Mouse (Mus musculus): ENCODE data around the gene Il12b.
A peak's percentile ranks its signal among the peaks of the same experiment; 100 is the strongest.

Gene Il12b

GRCm38 (mm10) chr11:44399763-44400162 lies at the start of gene Il12b:
Gene Il12b (plus strand): TSS chr11:44400063.
- no peak for DNase-seq (ENCODE audit: low read depth)

GRCm38 (mm10) chr11:44354860-44355470 lies 44.9 kb upstream of the Il12b start:
- no peak for DNase-seq (ENCODE audit: low read depth)

- DNase-seq (ENCODE audit: low read depth): no peak
Measured at GRCm38 (mm10) chr11:44356171-44356570, 43.7 kb upstream of the Il12b start.

- DNase-seq (ENCODE audit: low read depth): no peak
Measured at GRCm38 (mm10) chr11:44364536-44364935, 35.3 kb upstream of the Il12b start.

DNA sequence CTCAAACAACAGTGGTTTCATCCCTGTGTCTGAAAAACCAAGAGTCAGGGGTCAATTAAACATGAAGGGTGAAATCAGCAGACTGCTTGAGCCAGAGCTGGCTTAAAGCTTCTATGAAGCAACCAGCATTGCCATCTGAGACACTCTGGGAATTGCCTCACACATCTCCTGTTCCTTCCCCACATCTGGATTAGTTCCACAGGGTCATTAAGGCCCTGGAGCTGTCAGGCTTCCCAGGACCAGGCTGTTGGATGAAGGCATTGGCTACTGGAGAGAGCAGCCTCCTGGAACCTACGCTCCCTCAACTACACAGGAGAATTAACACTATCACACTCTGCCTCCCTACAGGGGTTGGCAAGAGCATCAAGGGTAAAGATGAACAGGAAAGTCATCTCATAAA lies 32.2 kb upstream of the Il12b start:
- no peak for DNase-seq (ENCODE audit: low read depth)

DNA sequence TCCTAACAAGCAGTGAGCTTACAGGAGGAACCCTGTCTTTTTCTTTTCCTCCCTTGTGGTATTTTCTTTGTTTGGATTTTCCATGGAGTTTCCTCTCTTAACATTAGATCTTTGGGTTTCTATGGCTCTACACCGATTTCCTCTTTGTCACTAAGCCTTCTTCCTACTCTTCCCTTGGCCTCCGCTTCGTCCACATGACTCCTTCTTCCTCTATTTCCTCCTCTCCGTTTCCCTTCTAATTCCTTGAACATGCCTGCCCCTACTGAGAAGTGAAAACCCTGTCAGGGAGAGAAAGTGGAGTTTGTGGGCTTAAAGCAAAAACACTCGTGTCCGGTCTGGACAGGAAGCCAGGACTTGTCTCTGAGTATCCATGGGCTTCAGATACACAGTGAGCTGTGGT lies 27.0 kb upstream of the Il12b start:
- DNase-seq (ENCODE audit: low read depth): no peak

GRCm38 (mm10) chr11:44377879-44378278 lies 22.0 kb upstream of the Il12b start:
- DNase-seq (ENCODE audit: low read depth): peak; percentile 20

GRCm38 (mm10) chr11:44380432-44381051 lies 19.3 kb upstream of the Il12b start:
- DNase-seq (ENCODE audit: low read depth): no peak

- no peak for DNase-seq (ENCODE audit: low read depth)
Measured at GRCm38 (mm10) chr11:44382200-44382599, 17.7 kb upstream of the Il12b start.

GRCm38 (mm10) chr11:44387031-44387430 lies 12.8 kb upstream of the Il12b start:
- DNase-seq (ENCODE audit: low read depth): peak; percentile 15

DNA sequence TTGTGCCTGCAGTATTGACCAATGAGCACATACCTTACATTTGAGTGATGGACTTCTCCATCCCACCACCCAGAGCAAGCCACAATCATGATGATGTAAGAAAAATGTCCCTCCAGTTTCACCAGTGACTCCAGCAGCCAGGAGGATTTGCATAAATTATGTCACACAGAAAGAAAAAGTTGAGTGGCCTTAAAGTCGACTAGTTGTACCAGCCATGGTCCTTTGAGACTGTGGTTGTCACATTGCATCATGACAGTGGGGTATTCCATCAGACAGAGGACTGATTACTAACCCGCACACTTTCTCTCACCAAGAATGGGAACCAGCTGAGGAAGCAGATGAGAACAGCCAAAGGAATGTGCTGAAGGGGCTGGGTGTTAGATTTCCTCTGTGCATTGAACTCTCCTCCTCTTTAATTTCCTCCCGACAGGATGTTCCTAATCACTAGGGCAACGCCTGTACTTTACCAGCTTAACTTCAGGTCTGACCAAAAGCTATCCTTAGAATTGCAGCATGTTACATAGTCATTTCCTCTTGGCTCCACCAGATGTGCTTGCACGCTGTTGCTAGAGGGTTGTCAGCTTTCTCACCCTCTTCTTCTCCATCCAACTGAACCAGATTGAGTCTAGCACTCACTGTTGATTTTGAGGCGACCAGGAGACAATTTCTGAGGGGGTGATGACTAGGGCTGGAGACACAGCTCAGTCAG lies 9.7 kb upstream of the Il12b start:
- no peak for DNase-seq (ENCODE audit: low read depth)

DNA sequence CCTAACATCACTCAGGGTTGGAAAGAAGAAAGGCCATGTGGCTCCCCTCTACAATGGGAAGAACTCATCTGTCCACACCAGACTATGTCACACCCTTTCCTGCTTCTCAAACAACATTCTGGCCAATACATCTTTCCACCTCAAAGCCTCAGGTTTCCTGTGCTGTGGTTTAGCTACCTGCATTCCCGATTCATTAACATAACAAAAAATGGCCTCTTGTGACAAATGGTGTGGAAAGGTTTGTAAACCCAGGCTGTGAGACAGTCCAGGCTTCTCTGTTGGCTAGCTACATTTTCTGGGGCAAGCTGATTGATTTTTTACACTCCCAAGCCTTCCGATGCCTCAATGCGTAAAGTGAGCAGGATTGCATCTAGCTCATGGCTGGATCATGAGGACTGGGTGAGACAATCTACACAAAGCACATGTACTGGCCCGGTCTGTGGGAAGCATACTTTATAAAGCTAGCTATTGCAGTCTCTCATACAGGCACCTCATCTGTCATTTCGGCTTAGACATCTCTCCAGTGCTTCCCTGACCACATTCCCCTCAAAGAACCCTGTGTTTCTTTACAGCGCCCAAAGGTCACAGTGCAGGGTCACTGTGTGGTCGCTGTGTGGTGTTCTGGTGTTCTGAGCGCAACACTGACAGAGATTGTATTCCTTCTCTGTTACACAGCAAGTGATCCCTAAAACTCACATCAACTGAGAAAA lies 6.6 kb upstream of the Il12b start:
- DNase-seq (ENCODE audit: low read depth): no peak

GRCm38 (mm10) chr11:44395401-44395800 lies 4.5 kb upstream of the Il12b start:
- DNase-seq (ENCODE audit: low read depth): no peak

DNA sequence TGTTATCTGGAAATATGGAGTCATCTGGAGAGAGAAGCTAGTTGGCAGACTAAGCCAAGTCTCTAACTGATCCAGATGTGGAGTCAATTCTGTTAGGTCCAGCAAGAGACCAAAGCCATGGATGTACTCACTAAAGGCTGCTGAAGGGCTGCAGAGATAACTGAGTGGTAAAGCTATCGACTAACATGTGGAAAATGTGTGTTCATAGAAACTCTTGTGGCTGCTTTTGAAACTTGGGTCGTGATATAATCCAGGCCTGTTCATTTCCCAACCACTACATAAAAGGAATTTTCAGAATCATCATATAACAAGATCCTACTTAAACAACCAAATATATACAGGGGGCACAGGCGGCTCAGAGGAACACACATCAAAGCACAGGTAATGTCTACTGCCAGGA lies 2.3 kb upstream of the Il12b start:
- DNase-seq (ENCODE audit: low read depth): no peak

GRCm38 (mm10) chr11:44398356-44398755 lies 1.5 kb upstream of the Il12b start:
- DNase-seq (ENCODE audit: low read depth): no peak

- DNase-seq (ENCODE audit: low read depth): no peak
Measured at GRCm38 (mm10) chr11:44398782-44399225, 1.1 kb upstream of the Il12b start.

GRCm38 (mm10) chr11:44401635-44402548 lies 2.0 kb downstream of the Il12b start:
- DNase-seq (ENCODE audit: low read depth): no peak

DNA sequence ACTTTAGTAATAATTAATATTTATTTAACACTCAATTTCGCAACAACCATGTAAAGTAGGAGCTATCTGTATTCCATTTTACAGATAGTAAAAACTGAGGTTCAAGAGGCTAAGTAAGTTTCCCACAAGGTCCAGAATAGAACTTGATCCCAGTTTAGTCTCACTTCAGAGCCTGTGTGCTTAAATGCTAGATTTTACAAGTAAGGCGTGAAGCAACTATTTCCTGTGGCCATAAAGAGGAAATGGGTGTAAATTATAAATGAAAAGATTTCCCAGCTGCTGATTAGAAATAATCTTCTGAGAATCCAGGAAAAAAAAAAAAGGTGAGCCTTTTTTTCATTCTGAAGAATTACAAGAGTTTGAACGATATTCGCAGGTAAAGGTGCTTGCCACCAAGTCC lies 5.2 kb downstream of the Il12b start:
- DNase-seq (ENCODE audit: low read depth): no peak

DNA sequence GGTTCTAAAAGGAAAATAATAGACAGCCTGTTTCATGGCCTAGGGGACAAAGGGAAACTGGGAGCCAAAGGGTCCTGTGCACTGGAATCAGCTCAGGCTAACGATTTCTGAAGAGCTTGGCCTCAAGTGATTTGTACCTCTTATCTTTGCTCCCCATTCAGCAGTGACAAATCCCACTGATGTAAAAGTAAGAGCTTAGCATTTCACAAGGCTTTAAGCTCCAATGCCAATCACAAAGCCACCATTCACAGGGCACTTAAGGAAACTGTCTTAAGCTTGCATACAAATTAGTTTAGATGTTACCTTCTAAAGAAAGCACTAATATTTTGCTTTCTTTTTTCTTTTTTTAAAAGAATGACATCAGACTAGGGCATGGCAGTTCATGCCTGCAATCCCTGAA lies 6.1 kb downstream of the Il12b start:
- no peak for DNase-seq (ENCODE audit: low read depth)

GRCm38 (mm10) chr11:44406457-44406856 lies 6.6 kb downstream of the Il12b start:
- no peak for DNase-seq (ENCODE audit: low read depth)

DNA sequence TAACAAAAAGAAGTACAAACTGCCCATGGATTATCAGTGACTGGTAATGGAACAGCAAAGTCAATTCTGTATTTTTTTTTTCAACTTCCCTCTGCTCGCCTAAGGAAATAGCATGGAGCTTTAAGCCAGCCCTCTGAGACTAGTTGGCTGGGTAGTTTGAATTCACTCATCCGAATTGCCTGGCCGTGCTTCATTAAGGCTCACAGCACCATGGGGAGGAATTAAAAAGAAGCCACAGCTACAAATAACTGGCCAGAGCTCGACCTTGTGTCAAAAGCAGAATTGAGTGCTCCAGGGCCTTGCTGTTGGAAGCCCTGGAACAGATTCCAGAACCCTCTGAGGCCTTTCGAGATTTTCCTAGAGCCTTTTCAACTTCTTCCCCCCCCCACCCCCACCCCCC lies 8.8 kb downstream of the Il12b start:
- no peak for DNase-seq (ENCODE audit: low read depth)

GRCm38 (mm10) chr11:44410413-44410812 lies 10.6 kb downstream of the Il12b start:
- peak; percentile 13 for DNase-seq (ENCODE audit: low read depth)

All from 416B (cell line).